Mouse (Mus musculus): ENCODE measurements around the gene Wdr95.

DNA sequence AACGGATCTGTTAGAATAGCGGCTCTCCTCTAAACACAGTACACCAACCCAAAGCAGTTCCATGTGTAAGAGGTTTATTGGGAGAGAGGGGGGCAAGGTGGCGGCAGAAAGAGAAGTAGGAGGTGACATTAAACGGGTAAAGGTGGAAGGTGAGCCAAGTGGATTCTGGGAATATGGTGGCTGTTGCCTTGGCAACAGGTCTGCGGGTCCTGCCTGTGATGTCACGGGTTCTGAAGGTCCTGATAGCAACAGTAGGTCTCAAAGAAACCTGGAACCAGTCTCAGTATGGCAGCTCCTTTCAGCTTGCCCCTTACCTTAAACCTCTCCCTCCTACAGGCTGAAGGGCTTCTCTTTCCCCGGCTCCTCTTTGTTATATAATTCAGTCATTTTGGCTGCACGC lies 25.9 kb downstream of the Wdr95 start:
- TF ChIP-seq CTCF (IDR thresholded peaks at IDR 0.05; ENCODE audit: low read depth): no peak
- no peak for TF ChIP-seq EP300 (optimal IDR thresholded peaks at IDR 0.05)

Data from stomach, postnatal 0 days (tissue).